Mouse (Mus musculus): ENCODE measurements around the gene Cnpy2.

DNA sequence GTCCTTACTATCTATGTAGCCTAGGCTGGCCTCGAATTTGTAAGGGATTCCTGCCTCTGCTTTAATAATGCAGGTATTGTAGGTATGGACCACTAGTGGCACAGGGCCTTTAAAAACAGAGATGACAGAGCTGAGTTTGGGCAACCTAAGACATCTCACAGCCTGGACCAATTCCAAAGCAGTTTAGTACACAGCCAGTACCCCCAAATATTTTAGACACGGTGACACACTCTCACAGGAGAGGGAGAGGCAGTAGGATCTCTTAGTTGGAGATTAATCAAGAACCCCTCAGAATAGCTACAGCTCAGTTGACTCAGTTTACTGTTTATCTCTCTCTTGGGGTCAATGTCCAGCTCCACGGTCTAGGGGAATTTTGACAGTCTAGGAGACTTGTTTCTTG, 19.9 kb upstream of the Cnpy2 start:
- TF ChIP-seq POLR2A (IDR thresholded peaks at IDR 0.05; ENCODE audit: insufficient read depth, low read depth, low read length) (no peak), EP300 (IDR thresholded peaks at IDR 0.05; ENCODE audit: insufficient read depth, low read depth, low read length) (no peak), CTCF (IDR thresholded peaks at IDR 0.05) (no peak)
